Mouse (Mus musculus) kidney, adult 2 months (tissue): Measurements from ENCODE around the gene Ace.

Experiments used
- CTCF ChIP-seq: fragments of 200-500 bp; conservative IDR thresholded peaks from 2 replicates; pipeline ENCODE4 v1.5.1; 2011; ENCODE audit warnings: low read depth, mild to moderate bottlenecking, control low read depth, low read length, moderate library complexity, mixed read lengths; ENCODE audit not compliant: insufficient read depth, insufficient read length
- POLR2A ChIP-seq: fragments of 200-500 bp; IDR thresholded peaks from one replicate; pipeline ENCODE4 v1.6.1; 2011; ENCODE audit warnings: low read depth, low read length, control low read depth

DNA sequence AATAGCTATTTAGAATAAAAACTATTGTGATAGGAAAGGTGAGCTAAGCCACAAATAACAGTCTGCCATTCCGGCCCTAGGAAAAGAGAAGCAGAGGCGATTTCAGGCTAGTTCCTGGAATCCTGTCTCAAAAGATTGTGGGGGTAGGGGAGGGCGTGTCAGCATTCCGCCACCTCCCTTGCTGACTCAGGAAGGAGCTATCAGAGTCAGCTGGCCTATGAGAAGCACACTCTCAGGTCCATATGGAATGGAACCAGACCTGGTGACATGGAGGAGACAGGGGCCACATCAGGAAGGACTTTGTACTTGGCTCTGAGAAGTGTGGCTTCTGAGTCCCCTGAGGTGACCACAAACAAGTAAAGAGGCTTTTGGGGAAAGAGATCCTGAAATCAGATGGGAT lies 17.2 kb upstream of the Ace start:
- no peak for TF ChIP-seq CTCF
- no peak for TF ChIP-seq POLR2A
